Mouse (Mus musculus) neural tube, embryonic 12.5 days (tissue): ENCODE measurements around the gene Gm5930. TPM values are rescaled to one million over a fixed set of nuclear protein-coding genes. Genes with fewer than 3 reads are reported as not detected.
"Not testable (repeated sequence)": the region's sequence is repeated elsewhere in the genome, so short reads cannot be mapped to it uniquely, and the experiment has no call there.

ENCODE experiments used
- ATAC-seq: fragments of 200-750 bp; cut with Nextera tagmentation; 2 replicates; pipeline ENCODE4 v1.8.0; 2017; ENCODE audit warnings: low read depth, mild to moderate bottlenecking, moderate TSS enrichment, moderate library complexity; ENCODE audit not compliant: low FRiP score
- H3K27ac ChIP-seq: fragments of 300-500 bp; sonication (generic); 2 replicates; pipeline ENCODE4 v1.5.1; 2016
- H3K27me3 ChIP-seq: fragments of 300-500 bp; sonication (generic); replicated peaks from 2 replicates; pipeline ENCODE4 v1.6.1; 2016; ENCODE audit warnings: mild to moderate bottlenecking
- H3K36me3 ChIP-seq: fragments of 300-500 bp; sonication (generic); 2 replicates; pipeline ENCODE4 v1.6.1; 2016; ENCODE audit warnings: mild to moderate bottlenecking
- H3K4me1 ChIP-seq: fragments of 300-500 bp; sonication (generic); 2 replicates; pipeline ENCODE4 v1.6.1; 2016
- H3K4me2 ChIP-seq: fragments of 300-500 bp; sonication (generic); replicated peaks from 2 replicates; pipeline ENCODE4 v1.6.1; 2016; ENCODE audit warnings: mild to moderate bottlenecking
- H3K4me3 ChIP-seq: fragments of 300-500 bp; sonication (generic); 2 replicates; pipeline ENCODE4 v1.5.1; 2016
- H3K9ac ChIP-seq: fragments of 300-500 bp; sonication (generic); 2 replicates; pipeline ENCODE4 v1.6.1; 2016; ENCODE audit warnings: mild to moderate bottlenecking
- H3K9me3 ChIP-seq: fragments of 300-500 bp; sonication (generic); 2 replicates; pipeline ENCODE4 v1.6.1; 2016; ENCODE audit warnings: mild to moderate bottlenecking
- WGBS: fragments of 180-500 bp; shearing (Covaris S2); methylation state at CpG from one replicate; pipeline ENCODE4 v1.1.7; 2016; 5-methylcytosine and 5-hydroxymethylcytosine counted together
- polyA plus RNA-seq: library from polyadenylated mRNA; unstranded; fragments of >200 nt; fragmentation: Nextera tagmentation; extraction: Ambion mirVana; gene quantifications from 2 replicates; pipeline ENCODE4 v1.2.1, GENCODE M21; 2016

The Gm5930 gene
- not detected in 2 replicates for polyA plus RNA-seq

DNA sequence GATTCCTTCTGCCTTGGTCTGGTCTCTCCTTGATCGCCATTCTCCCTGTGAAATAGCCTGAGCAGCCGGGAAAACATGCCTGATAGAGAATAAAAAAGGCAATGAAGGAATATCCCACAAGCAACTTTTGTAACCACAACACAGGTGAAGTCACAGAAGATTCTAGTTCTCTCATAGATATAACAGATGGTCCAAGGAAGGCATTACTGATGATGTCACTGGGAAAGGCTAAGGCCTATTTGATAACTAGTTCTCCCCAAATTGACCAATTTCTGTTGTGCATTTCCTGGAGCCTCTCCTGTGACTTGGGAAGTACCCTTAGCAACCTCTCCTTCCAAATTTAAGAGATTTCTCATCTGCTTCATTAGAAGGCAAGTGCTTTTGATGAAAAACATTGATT, at the start of gene Gm5930:
Gm5930 (minus strand) TSS at position 101 of the 400 bp plus-strand sequence.
- 33% methylated on average over 1 of the region's 2 CpGs for WGBS
- H3K27me3 ChIP-seq, H3K4me1 ChIP-seq, H3K4me2 ChIP-seq, H3K9me3 ChIP-seq, ATAC-seq, H3K36me3 ChIP-seq, H3K4me3 ChIP-seq, H3K9ac ChIP-seq, H3K27ac ChIP-seq: not testable (repeated sequence)

DNA sequence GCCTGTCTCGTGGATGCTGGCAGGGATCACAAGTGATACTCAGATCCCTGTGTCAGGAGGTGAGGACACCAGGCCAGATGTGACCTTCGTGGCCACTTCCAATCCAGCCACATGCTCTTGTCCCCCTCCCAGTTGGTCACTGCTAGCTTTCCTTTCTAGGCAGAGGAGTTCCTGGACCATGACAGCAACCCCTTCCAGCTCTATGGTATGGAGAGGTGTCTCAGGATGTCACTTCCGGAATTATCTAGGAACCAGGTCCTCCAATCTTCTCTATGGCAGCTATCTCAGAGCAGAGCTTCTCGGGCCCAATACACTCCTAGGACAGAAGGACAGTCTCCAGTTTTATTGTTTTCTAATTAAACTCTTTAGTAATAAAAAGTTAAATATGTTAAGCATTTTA, 45.8 kb upstream of the Gm5930 start:
- not testable (repeated sequence) for ATAC-seq, H3K9ac ChIP-seq, H3K27ac ChIP-seq, H3K4me1 ChIP-seq, H3K9me3 ChIP-seq, H3K4me2 ChIP-seq, H3K36me3 ChIP-seq, H3K27me3 ChIP-seq, H3K4me3 ChIP-seq
- 86% methylated on average over 4 of the region's 4 CpGs for WGBS

DNA sequence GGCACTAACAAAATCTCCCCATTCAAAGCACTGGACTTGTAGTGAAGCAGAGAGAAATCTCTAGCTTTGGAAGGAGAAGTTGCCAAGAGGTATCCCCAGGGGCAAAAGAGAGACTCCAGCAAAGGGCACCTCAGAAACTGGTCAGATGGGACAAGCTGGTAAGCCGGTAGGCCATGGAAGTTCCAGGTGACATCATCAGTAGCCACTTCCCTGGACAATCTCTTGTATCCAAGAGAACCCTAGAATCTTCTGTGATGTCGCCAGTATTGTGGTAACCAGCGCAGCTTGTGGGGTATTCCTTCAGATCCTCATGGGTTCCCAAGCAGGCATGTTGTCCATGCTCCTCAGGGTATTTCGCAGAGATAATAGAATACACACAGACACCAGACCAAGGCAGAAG, 26.7 kb upstream of the Gm5930 start, which contains the start of gene Gm8229:
Gm8229 (plus strand) TSS at position 301 of the 400 bp plus-strand sequence.
- H3K9me3 ChIP-seq, ATAC-seq, H3K9ac ChIP-seq, H3K36me3 ChIP-seq, H3K4me3 ChIP-seq, H3K4me2 ChIP-seq, H3K4me1 ChIP-seq, H3K27me3 ChIP-seq, H3K27ac ChIP-seq: not testable (repeated sequence)
- 94% methylated on average over 4 of the region's 4 CpGs for WGBS

DNA sequence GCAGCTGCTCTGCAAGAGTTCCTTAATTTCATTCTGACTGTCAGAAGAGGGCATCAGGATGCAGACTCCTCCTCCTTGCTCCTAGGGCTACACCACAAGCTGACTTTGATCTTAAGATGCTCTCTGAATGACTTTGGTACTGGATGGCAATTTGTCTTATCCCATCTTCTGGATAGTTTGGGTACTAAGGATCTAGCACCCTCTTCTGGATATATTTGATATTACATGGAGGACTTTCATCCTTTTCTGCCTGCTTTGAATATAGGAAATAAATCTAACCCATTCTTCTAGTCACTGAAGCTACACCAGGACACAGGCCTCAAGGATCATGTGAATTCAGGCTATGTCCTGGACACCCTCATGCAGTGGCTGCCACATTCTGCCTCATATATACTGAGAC, 23.9 kb upstream of the Gm5930 start:
- H3K9ac ChIP-seq, H3K27ac ChIP-seq, ATAC-seq, H3K4me1 ChIP-seq, H3K4me2 ChIP-seq, H3K36me3 ChIP-seq, H3K27me3 ChIP-seq, H3K4me3 ChIP-seq, H3K9me3 ChIP-seq: not testable (repeated sequence)

DNA sequence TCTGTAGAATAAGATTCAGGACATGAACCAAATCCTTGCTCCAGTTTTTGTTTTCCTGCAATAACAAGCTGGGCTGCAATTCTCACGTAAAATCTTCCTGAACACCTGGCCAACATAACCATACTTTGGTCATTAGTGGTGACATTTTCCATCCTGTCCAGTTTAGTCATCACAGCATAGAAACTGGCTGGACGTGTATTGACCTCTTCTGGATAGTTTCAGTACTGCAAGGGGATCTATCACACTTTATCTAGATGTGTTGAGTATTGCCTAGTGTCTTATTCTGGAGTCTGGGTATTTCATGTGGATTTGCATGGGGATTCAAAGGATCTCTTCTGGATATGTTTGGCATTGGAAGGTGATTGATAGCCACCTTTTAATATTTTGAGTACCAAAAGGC, 23.0 kb upstream of the Gm5930 start:
- H3K4me3 ChIP-seq, H3K4me1 ChIP-seq, H3K36me3 ChIP-seq, H3K27me3 ChIP-seq, ATAC-seq, H3K9ac ChIP-seq, H3K27ac ChIP-seq, H3K4me2 ChIP-seq, H3K9me3 ChIP-seq: not testable (repeated sequence)
- 43% methylated on average over 2 of the region's 2 CpGs for WGBS

DNA sequence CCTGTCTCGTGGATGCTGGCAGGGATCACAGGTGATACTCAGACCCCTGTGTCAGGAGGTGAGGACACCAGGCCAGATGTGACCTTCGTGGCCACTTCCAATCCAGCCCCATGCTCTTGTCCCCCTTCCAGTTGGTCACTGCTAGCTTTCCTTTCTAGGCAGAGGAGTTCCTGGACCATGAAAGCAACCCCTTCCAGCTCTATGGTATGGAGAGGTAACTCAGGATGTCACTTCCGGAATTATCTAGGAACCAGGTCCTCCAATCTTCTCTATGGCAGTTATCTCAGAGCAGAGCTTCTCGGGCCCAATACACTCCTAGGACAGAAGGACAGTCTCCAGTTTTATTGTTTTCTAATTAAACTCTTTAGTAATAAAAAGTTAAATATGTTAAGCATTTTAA, 26.3 kb downstream of the Gm5930 start:
- H3K9me3 ChIP-seq, H3K4me3 ChIP-seq, H3K27me3 ChIP-seq, H3K9ac ChIP-seq, H3K4me2 ChIP-seq, ATAC-seq, H3K27ac ChIP-seq, H3K36me3 ChIP-seq, H3K4me1 ChIP-seq: not testable (repeated sequence)
- 81% methylated on average over 4 of the region's 4 CpGs for WGBS

DNA sequence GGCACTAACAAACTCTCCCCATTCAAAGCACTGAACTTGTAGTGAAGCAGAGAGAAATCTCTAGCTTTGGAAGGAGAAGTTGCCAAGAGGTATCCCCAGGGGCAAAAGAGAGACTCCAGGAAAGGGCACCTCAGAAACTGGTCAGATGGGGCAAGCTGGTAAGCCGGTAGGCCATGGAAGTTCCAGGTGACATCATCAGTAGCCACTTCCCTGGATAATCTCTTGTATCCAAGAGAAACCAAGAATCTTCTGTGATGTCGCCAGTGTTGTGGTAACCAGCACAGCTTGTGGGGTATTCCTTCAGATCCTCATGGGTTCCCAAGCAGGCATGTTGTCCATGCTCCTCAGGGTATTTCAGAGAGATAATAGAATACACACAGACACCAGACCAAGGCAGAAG, 53.1 kb downstream of the Gm5930 start, which contains the start of gene Gm8220:
Gm8220 (plus strand) TSS at position 301 of the 400 bp plus-strand sequence.
- H3K27me3 ChIP-seq, H3K36me3 ChIP-seq, H3K27ac ChIP-seq, ATAC-seq, H3K4me1 ChIP-seq, H3K4me2 ChIP-seq, H3K9ac ChIP-seq, H3K9me3 ChIP-seq, H3K4me3 ChIP-seq: not testable (repeated sequence)
- WGBS = 86% methylated on average over 2 of the region's 2 CpGs

Other genes with a start within 250 kb of the Gm5930 start
- 0.28 and 0.29 TPM in 2 replicates for gene Ear2, start 235.9 kb downstream of the Gm5930 start, polyA plus RNA-seq
- gene Gm3327, start 214.7 kb downstream of the Gm5930 start, polyA plus RNA-seq = not detected in 2 replicates
- not detected in 2 replicates for gene Gm8212, start 140.9 kb downstream of the Gm5930 start, polyA plus RNA-seq
- gene 4930503E14Rik, start 125.3 kb downstream of the Gm5930 start, polyA plus RNA-seq = not detected in 2 replicates
- not detected in 2 replicates for gene Gm8220, start 53.0 kb downstream of the Gm5930 start, polyA plus RNA-seq
- gene Gm8229, start 26.8 kb upstream of the Gm5930 start, polyA plus RNA-seq = not detected in 2 replicates
- not detected in 2 replicates for gene Gm3371, start 72.1 kb upstream of the Gm5930 start, polyA plus RNA-seq
- not detected in 2 replicates for gene Gm8232, start 95.1 kb upstream of the Gm5930 start, polyA plus RNA-seq
- 0.23 TPM in 1 of 2 replicates, not detected in the other for gene BC061237, start 153.9 kb upstream of the Gm5930 start, polyA plus RNA-seq
- gene Gm17093, start 179.7 kb upstream of the Gm5930 start, polyA plus RNA-seq = not detected in 2 replicates
- gene Gm8247, start 244.6 kb upstream of the Gm5930 start, polyA plus RNA-seq = not detected in 2 replicates